ENCODE assay signal across 28 mouse cellular contexts in genomic region chr2:181036561-181036960, GRCm38 (mm10). TPM values are rescaled to one million over a fixed set of nuclear protein-coding genes. Genes with fewer than 3 reads are reported as not detected.
DNase-seq lines count a peak whose midpoint lies in the region; ATAC-seq and TF ChIP-seq lines count a peak whose summit lies in the region.
"Had no signal": no experiment of that assay in that cellular context is flagged by ENCODE, and none has a peak within 500 bp of the region (broad histone marks: within the 10 kb centered on the region; RNA-seq: fewer than 3 reads in every experiment).

No protein-coding gene starts in this region.

- H3K4me3 ChIP-seq in midbrain, embryonic 11.5 days (ENCODE audit: low read depth, low read length), result no peak overlapping the region
- H3K4me3 ChIP-seq in midbrain, postnatal 0 days (ENCODE audit: low read depth, low read length), result no peak overlapping the region
- H3K4me3 ChIP-seq in neural tube, embryonic 11.5 days (ENCODE audit: low read depth, low read length), result no peak overlapping the region
- H3K4me3 ChIP-seq in neural tube, embryonic 15.5 days (replicated peaks), result no peak overlapping the region
- H3K4me3 ChIP-seq: embryonic facial prominence, embryonic 10.5 days; embryonic facial prominence, embryonic 13.5 days; erythroblast, embryonic 14.5 days; forebrain, embryonic 12.5 days; forebrain, embryonic 15.5 days; heart, embryonic 10.5 days; heart, embryonic 13.5 days had no signal

- H3K27me3 ChIP-seq in midbrain, embryonic 11.5 days (ENCODE audit: control insufficient read depth, insufficient read depth, low read length), result peaks cover 19% of the 10 kb centered on the region
- no peaks in the 10 kb centered on the region for H3K27me3 ChIP-seq in midbrain, postnatal 0 days (ENCODE audit: insufficient read depth, low read length)
- H3K27me3 ChIP-seq in neural tube, embryonic 11.5 days (ENCODE audit: control insufficient read depth, insufficient read depth, low read length), result peaks cover 8% of the 10 kb centered on the region; the same call in 1 of the 2 replicates
- peaks cover 8% of the 10 kb centered on the region for H3K27me3 ChIP-seq in neural tube, embryonic 15.5 days (replicated peaks)

- DNase-seq in midbrain, embryonic 11.5 days (ENCODE audit: low spot score, missing footprints), result peak; percentile 61
- no peak for DNase-seq in midbrain, postnatal 0 days (ENCODE audit: low spot score)
- no peak for DNase-seq in neural tube, embryonic 11.5 days (ENCODE audit: low spot score)
- DNase-seq in neural tube, embryonic 10.5 days (ENCODE audit: extremely low spot score, low spot score), result no peak
- DNase-seq in spleen, postnatal 36 days (ENCODE audit: low spot score in 2 of 2), result no peak
- DNase-seq: adrenal gland, adult 8-10 months; adrenal gland, postnatal 25 days; cerebellum, adult 11-12 months; cerebellum, adult 8-10 months; cerebellum, postnatal 10 days; cerebellum, postnatal 36 days; embryo, embryonic 11 days; gastrocnemius, postnatal 25 days; heart, adult 18-20 months; heart, postnatal 14 days; heart, postnatal 4 days had no signal

- H3K9ac ChIP-seq in midbrain, embryonic 11.5 days (ENCODE audit: low read length), result no peak overlapping the region
- no peak overlapping the region for H3K9ac ChIP-seq in midbrain, postnatal 0 days (replicated peaks; ENCODE audit: low read length, poor library complexity, severe bottlenecking)
- no peak overlapping the region for H3K9ac ChIP-seq in neural tube, embryonic 11.5 days (ENCODE audit: low read length)
- no peak overlapping the region for H3K9ac ChIP-seq in neural tube, embryonic 15.5 days (replicated peaks)
- H3K9ac ChIP-seq: embryonic facial prominence, embryonic 13.5 days; forebrain, embryonic 12.5 days; forebrain, embryonic 15.5 days; heart, embryonic 13.5 days had no signal

- no peak for ATAC-seq in midbrain, embryonic 11.5 days (ENCODE audit: low FRiP score)
- ATAC-seq in midbrain, postnatal 0 days (ENCODE audit: low FRiP score), result no peak
- ATAC-seq in neural tube, embryonic 11.5 days (ENCODE audit: insufficient read depth, low FRiP score, low TSS enrichment), result no peak
- ATAC-seq in neural tube, embryonic 15.5 days (ENCODE audit: low FRiP score), result no peak
- ATAC-seq: forebrain, embryonic 15.5 days; hindbrain, postnatal 0 days; Patski had no signal

- no peak overlapping the region for H3K27ac ChIP-seq in midbrain, embryonic 11.5 days (ENCODE audit: low read depth, low read length)
- H3K27ac ChIP-seq in midbrain, postnatal 0 days (ENCODE audit: low read depth, low read length), result no peak overlapping the region
- H3K27ac ChIP-seq in neural tube, embryonic 11.5 days (ENCODE audit: low read depth, low read length), result no peak overlapping the region
- no peak overlapping the region for H3K27ac ChIP-seq in neural tube, embryonic 15.5 days (replicated peaks)
- H3K27ac ChIP-seq: embryonic facial prominence, embryonic 10.5 days; embryonic facial prominence, embryonic 13.5 days; forebrain, embryonic 12.5 days; forebrain, embryonic 15.5 days; heart, embryonic 10.5 days; heart, embryonic 13.5 days; hindbrain, embryonic 14.5 days; hindbrain, postnatal 0 days had no signal

- TF ChIP-seq CTCF in midbrain, postnatal 0 days (IDR thresholded peaks at IDR 0.05), result no peak

- H3K4me2 ChIP-seq in midbrain, embryonic 11.5 days, result no peak overlapping the region
- no peak overlapping the region for H3K4me2 ChIP-seq in midbrain, postnatal 0 days (ENCODE audit: low read depth, low read length, poor library complexity, severe bottlenecking)
- peak overlapping the region; percentile 85; the same call in 1 of the 2 replicates for H3K4me2 ChIP-seq in neural tube, embryonic 11.5 days (ENCODE audit: low read depth)
- 0 out of 2 replicates have a peak overlapping the region, but pooled peaks have one; percentile 90 for H3K4me2 ChIP-seq in neural tube, embryonic 15.5 days
- H3K4me2 ChIP-seq: embryonic facial prominence, embryonic 13.5 days; heart, embryonic 13.5 days had no signal

- H3K9me3 ChIP-seq in midbrain, embryonic 11.5 days (ENCODE audit: control insufficient read depth, low read length), result no peaks in the 10 kb centered on the region
- no peaks in the 10 kb centered on the region for H3K9me3 ChIP-seq in midbrain, postnatal 0 days (ENCODE audit: low read length)
- H3K9me3 ChIP-seq in neural tube, embryonic 11.5 days (ENCODE audit: control insufficient read depth, low read length), result no peaks in the 10 kb centered on the region
- H3K9me3 ChIP-seq in neural tube, embryonic 15.5 days (replicated peaks), result no peaks in the 10 kb centered on the region
- H3K9me3 ChIP-seq: embryonic facial prominence, embryonic 10.5 days; embryonic facial prominence, embryonic 13.5 days; forebrain, embryonic 12.5 days; forebrain, embryonic 15.5 days; G1E; heart, embryonic 10.5 days; heart, embryonic 13.5 days had no signal

- H3K4me1 ChIP-seq in midbrain, embryonic 11.5 days (ENCODE audit: control insufficient read depth, insufficient read depth, low read length), result peaks cover 6% of the 10 kb centered on the region
- peaks cover 3% of the 10 kb centered on the region; the same call in 1 of the 2 replicates for H3K4me1 ChIP-seq in midbrain, postnatal 0 days (ENCODE audit: insufficient read depth, low read length)
- peaks cover 4% of the 10 kb centered on the region for H3K4me1 ChIP-seq in neural tube, embryonic 11.5 days (ENCODE audit: control insufficient read depth, insufficient read depth, low read length)
- peaks cover 29% of the 10 kb centered on the region for H3K4me1 ChIP-seq in neural tube, embryonic 15.5 days

- 88% methylated on average over 6 of the region's 6 CpGs for WGBS in midbrain, embryonic 11.5 days
- WGBS in midbrain, postnatal 0 days, result 85% methylated on average over 6 of the region's 6 CpGs
- WGBS in neural tube, embryonic 11.5 days, result 78% methylated on average over 6 of the region's 6 CpGs
- 83% methylated on average over 6 of the region's 6 CpGs for WGBS in neural tube, embryonic 15.5 days

- H3K36me3 ChIP-seq in midbrain, embryonic 11.5 days (ENCODE audit: control insufficient read depth, insufficient read depth, low read length), result no peaks in the 10 kb centered on the region; the same call in 1 of the 2 replicates
- peaks cover 6% of the 10 kb centered on the region; the same call in 1 of the 2 replicates for H3K36me3 ChIP-seq in midbrain, postnatal 0 days (ENCODE audit: insufficient read depth, low read length)
- H3K36me3 ChIP-seq in neural tube, embryonic 11.5 days (ENCODE audit: control insufficient read depth, insufficient read depth, low read length), result no peaks in the 10 kb centered on the region
- H3K36me3 ChIP-seq in neural tube, embryonic 15.5 days, result peaks cover 7% of the 10 kb centered on the region; the same call in 1 of the 2 replicates
- H3K36me3 ChIP-seq: embryonic facial prominence, embryonic 10.5 days; embryonic facial prominence, embryonic 13.5 days; forebrain, embryonic 12.5 days; forebrain, embryonic 15.5 days; G1E; heart, embryonic 10.5 days; heart, embryonic 13.5 days had no signal

RNA-seq across cellular contexts. Expression of gene Chrna4, which starts 6.8 kb away (rescaled TPM):
- polyA plus RNA-seq in midbrain, embryonic 11.5 days (2014; fragmentation: Nextera tagmentation; extraction: Ambion mirVana), result 41.2 and 44.2 TPM in 2 replicates
- 53.9 and 58.7 TPM in 2 replicates for total RNA-seq in midbrain, postnatal 0 days (2014; rRNA removed)
- 43.6 and 47.8 TPM in 2 replicates for polyA plus RNA-seq in midbrain, postnatal 0 days (2015; fragmentation: Nextera tagmentation; extraction: Ambion mirVana)
- polyA plus RNA-seq in neural tube, embryonic 11.5 days (2014; fragmentation: Nextera tagmentation; extraction: Ambion mirVana), result 61.4 and 68.5 TPM in 2 replicates
- 38.9 and 47.4 TPM in 2 replicates for polyA plus RNA-seq in neural tube, embryonic 15.5 days (2015; fragmentation: Nextera tagmentation; extraction: Ambion mirVana)
- total RNA-seq: heart, adult 18-20 months had no signal
- polyA plus RNA-seq: erythroblast, embryonic 14.5 days; G1E had no signal

RNA-seq across cellular contexts. Expression of gene Col20a1, which starts 50.2 kb away (rescaled TPM):
- polyA plus RNA-seq in midbrain, embryonic 11.5 days (2014; fragmentation: Nextera tagmentation; extraction: Ambion mirVana), result 0.18 and 0.26 TPM in 2 replicates
- total RNA-seq in midbrain, postnatal 0 days (2014; rRNA removed), result 0.44 and 0.52 TPM in 2 replicates
- polyA plus RNA-seq in midbrain, postnatal 0 days (2015; fragmentation: Nextera tagmentation; extraction: Ambion mirVana), result 0.13 and 0.14 TPM in 2 replicates
- 1.0 and 2.1 TPM in 2 replicates for polyA plus RNA-seq in neural tube, embryonic 11.5 days (2014; fragmentation: Nextera tagmentation; extraction: Ambion mirVana)
- polyA plus RNA-seq in neural tube, embryonic 15.5 days (2015; fragmentation: Nextera tagmentation; extraction: Ambion mirVana), result 0.14 and 0.67 TPM in 2 replicates

Comparison
In these comparisons a context has a peak if more than half of its experiments do, and no peak if none do; other contexts are left out.
1. H3K4me2 ChIP-seq: peak in neural tube, embryonic 11.5 days (single experiment) and neural tube, embryonic 15.5 days (single experiment); none in midbrain, embryonic 11.5 days (single experiment) and midbrain, postnatal 0 days (single experiment).